Mouse (Mus musculus): ENCODE measurements around the gene Lst1.
A peak's percentile ranks its signal among the peaks of the same experiment; 100 is the strongest.
"Not testable (repeated sequence)": the region's sequence is repeated elsewhere in the genome, so short reads cannot be mapped to it uniquely, and the experiment has no call there.

The Lst1 gene

DNA sequence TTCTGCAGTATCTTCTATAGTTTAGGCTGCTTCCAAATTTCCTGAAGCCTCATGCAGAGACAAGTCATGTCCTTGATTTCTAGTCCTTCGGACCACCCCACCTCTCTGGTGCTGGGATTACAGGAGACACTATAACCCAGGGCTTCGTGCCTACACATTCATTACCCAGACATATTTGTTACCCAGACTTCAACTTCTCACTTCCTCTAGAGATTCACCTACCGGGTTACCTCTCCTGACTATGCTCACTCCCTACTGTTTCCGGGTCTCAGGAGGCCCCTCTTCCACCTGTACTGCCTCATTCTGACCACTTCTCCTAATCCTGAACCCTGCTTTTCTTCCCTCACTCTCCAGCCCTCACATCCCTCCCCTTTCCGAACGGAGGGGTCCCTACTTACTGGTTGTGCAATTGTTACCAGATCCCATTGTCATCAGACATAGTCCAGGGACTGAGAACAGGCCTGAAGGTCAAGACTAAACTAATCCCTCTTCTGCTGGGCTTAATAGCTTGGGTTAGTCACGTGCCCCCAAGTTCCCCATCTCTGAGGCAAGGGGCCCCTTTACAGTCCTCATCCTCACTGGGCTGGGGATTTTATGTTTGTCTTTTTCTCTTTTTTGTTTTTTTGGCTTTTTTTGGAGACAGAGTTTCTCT lies at the start of gene Lst1:
Gene Lst1 (minus strand): TSS at position 481 of the 652 bp plus-strand sequence.
- DNase-seq (ENCODE audit: low read depth, low spot score), result no peak

DNA sequence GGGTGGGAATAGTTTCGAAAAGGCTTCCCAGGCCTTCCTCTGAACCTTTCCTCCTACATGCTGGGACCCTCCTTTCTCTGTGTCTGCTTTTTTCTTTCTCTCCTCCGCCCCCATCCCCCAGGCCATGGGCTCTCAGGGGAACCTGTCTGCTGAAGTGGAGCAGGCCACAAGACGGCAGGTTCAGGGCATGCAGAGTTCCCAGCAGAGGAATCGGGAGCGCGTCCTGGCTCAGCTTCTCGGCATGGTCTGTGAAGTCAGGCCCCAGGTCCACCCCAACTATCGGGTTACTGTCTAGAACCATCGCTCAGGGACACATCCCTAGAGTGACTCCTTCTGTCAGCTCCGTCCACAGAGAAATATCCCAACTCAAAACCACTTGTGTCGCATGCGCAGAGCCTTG lies 49.3 kb upstream of the Lst1 start:
- no peak for DNase-seq (ENCODE audit: low read depth, low spot score)

DNA sequence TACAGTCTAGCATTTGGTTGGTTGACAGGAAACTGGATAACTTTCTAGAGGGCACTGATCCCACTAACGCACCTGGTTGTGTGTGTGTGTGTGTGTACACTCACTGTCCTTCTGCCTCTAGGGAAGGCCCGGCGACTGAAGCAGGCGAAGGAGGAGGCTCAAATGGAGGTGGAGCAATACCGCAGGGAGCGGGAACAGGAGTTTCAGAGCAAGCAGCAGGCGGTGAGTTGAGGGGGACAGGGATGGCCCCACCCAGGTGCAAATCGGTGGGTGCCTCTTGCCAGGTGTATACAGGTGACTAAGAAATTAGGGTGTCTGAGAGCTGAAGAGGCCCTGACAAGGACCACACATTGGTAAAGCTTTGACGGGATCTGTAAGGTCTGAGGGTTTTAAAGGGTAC lies 48.8 kb upstream of the Lst1 start:
- no peak for DNase-seq (ENCODE audit: low read depth, low spot score)

DNA sequence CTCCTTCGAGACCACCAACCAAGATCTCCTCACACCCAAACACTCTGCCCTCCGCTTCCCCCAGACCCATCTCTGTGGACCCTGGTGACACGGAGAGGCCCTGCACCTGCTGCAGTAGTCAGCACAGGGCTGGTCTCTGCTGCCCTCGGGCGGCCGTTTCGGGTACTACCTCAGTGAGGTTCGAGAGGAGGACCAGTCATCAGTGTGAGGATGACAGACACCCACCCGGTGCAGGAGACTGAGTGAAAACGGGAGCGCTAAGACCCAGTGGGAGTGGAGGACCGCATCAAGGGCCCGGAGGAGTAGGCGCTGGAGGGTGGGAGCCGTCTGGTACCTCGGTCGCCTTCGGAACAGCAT lies 48.1 kb upstream of the Lst1 start:
- peak; percentile 94 for DNase-seq (ENCODE audit: low read depth, low spot score)

DNA sequence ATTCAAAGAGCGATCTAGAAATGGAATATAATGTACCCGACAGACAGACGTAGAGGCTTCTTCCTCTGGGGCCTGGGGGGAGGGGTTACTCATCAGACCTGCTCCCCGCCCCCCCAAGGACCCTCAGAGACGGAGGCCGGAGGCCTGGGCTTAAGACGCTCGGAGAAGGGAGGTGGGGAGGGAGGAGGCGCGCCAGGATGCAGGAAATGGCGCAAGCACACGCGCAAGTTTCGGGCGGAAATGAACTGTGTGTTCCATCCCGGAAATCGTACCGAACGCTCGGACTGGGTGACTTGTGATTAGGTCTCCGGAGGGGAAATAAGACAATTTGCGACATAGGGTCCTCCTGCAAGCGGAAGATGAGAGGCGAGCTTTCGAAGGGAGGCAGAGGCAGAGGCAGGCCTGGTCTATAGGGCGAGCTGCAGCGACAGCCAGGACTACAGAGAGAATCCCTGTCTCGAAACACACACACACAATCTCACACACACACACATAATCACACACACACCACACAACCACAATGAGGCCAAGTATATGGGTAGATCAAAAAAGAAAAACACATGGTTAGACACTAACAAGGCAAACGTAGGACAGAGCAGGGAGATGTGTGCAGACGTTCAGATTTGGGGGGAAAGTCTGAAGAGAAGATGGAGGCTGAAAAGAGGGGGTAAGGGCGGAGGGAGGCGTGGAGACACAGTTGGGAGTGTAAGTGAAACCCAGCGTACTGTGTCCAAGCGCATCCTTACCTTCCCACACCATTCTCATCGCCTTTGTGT lies 47.6 kb upstream of the Lst1 start, which contains the start of gene Nfkbil1:
Gene Nfkbil1 (minus strand): TSS at position 179 of the 776 bp plus-strand sequence.
- peak; percentile 96 for DNase-seq (ENCODE audit: low read depth, low spot score)

DNA sequence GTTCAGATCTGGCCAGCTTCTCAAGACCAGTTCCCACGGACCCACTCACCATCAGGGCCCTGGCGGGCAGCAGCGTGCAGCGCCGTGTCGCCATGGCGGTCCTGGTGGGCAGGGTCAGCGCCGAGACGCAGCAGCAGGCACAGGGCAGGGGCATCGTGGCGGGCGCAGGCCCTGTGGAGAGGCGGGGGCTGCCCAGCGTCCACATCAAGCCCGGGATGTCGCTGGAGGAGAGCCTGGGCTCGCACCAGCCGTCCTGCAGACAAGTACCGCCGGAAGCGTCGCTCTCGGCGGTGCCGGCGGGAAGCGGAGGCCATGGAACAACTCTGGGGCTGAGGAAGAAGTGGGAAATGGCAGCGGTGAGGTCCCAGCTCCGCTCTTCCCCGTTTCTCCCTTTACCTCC lies 46.7 kb upstream of the Lst1 start:
- DNase-seq (ENCODE audit: low read depth, low spot score), result peak; percentile 55

DNA sequence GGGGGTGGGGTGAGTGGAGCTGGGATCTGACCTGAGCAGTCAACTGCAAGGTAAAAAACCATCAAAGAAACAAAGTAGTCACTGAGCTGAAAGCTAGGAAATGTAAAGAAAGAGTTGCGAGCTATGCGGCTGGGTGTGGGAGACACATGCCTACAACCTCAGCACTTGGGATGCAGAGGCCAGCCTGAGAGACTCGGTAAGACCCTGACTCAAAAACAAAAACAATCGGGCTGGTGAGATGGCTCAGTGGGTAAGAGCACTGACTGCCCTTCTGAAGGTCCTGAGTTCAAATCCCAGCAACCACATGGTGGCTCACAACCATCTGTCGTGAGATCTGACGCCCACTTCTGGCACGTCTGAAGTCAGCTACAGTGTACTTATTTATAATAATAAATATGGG lies 45.9 kb upstream of the Lst1 start:
- DNase-seq (ENCODE audit: low read depth, low spot score), result not testable (repeated sequence)

DNA sequence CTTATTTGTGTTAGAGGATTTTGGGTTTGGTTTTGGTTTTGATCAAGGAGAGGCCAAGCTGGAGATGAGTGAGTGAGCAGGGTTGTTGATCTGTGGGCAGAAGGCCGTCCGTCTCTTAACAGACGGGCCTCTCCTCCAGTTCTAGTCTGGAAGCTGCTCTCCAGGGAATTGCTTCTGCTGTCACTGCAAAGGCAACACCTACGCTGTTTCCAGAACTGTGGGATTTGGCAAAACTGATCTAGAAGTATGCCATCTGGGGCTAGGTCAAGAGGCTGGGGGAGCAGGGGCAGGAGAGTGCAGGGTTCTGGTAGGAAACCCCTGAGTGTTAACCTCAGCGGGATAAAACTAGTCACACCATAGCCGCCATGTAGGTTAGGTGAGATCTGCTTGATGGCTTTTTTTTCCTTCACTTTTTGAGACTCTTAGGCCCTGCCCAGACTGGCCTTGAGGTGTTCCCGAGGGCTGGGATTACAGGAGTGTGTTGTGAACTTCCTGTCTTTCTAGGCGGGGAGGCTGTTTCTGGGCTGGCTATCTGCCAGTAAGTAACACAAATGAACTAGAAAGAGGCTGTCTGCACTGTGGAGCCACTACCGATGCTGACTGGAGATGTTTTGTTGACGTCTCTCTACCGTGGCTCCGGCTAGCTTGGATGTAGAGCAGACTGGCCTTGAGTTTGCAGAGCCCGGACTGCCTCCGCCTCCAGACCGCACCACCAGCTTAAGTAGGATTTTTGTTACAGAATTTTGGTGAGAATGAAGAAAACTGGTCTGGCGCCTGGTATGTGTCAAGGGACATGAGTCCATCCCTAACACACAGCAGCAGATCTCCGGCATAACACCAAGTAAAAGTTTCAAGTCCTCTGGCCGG lies 45.1 kb upstream of the Lst1 start, which contains the start of gene Atp6v1g2:
Gene Atp6v1g2 (plus strand): TSS at position 547 of the 867 bp plus-strand sequence.
- DNase-seq (ENCODE audit: low read depth, low spot score), result no peak

DNA sequence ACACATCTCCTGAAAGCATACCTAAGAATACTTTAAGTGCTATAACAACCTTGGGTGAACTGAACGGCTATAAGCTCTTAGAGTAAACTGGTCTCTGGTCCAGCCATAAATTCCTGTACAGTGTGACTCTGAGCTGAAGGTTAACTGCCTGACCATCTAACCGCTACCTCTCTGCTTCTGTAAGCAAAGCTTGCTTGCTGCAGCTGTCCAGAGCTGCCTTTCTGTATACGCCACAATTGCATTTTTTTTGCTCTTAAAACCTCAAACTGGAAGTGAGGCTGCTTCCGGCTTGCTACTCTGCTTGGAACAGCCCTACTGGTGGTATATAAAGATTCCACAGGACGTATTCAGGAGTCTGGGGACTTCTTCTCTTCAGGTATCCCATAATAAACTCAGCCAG lies 44.4 kb upstream of the Lst1 start:
- no peak for DNase-seq (ENCODE audit: low read depth, low spot score)

DNA sequence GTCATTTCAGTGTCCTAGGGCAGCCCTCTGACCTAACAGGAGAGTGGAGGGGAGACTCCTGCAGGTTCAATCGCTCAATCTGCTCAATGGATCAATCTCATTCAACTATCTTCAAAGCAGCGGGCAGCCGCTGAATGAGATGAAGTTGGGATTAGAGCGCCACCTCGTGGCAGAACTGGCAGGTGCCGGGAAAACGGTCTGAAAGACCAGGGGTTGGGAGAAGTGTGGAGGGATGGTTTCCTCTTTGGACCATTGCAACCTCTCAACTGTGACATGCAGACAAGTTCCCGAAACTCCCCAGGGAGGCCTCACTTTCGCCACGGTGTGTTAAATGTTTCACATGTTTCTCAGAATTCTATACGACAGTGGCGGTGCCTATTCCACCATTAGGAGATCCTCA lies 43.8 kb upstream of the Lst1 start:
- peak; percentile 91 for DNase-seq (ENCODE audit: low read depth, low spot score)

DNA sequence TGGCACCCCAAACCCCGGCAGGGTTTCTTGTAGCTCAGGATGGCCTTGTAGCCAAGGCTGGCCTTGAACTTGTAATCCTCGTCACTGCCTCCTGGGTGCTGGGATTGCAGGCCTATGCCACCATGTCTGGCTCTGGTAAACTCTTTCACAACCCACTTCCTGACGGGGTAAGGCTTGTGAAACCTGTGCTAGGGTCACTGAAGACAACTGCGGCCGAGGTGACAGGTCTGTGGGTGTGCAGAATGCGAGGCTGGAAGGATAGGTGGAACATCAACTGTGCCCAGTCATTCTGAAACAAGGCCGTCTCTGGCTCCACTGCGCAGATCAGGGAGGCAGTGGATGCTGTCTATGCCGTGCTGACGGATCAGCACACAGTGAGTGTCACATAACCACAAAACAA lies 42.8 kb upstream of the Lst1 start:
- no peak for DNase-seq (ENCODE audit: low read depth, low spot score)

DNA sequence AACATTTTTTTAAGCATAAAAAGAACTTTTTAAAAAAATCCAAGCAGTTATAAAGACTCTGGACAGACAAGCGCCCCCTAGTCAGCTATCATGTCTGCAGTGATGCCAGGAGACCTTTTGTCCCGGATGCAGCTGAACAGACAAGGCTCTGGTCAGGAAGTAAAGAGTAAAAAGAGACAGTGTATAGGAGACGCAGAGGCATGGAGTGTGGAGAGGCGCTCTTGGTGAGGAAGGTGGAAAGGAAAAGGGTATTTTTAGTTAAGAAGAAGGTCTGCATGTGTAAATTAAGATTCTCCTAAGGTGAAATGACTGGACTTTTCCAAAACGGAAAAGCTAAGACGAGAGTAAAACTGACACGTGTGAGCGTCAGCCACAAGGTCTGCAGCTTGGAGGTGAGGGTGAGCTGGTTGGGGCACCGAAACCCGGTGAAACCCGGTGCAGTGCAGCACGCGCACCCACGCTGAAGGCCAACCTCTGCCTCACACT lies 38.4 kb upstream of the Lst1 start:
- DNase-seq (ENCODE audit: low read depth, low spot score), result no peak

DNA sequence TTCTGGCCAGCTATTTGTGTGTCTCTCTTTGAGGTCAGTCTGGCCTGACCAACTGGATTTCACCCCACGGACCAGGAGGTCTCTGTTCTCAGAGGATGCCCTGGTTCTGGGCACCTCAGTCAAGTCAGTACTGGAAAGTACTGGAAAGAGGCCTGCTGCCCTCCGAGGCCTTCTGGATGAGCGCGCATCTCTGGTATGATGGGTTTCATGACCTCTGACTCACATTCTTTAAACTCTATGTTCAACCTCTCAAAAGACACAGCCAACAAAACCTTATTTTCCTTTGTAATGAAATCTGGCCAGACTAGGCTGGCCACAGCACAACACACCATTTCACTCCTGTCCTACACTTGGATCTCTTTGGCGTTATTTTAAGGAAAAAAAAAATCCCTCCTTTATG lies 37.2 kb upstream of the Lst1 start:
- DNase-seq (ENCODE audit: low read depth, low spot score), result no peak

DNA sequence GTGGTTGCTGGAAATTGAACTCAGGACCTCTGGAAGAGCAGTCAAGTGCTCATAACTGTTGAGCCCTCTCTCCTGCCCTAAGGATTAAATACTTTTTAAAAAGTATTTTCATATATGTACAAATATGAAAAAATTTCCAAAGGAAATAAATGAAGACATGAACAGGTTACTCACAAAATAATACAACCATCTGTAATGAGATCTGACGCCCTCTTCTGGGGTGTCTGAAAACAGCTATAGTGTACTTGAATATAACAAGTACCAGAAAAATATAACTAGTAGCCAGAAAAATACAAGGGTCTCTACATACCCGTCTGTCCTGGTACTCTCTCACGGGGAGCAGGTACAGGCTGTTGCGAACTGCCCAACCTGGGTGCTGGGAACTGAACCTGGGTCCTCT lies 36.4 kb upstream of the Lst1 start:
- DNase-seq (ENCODE audit: low read depth, low spot score), result no peak

DNA sequence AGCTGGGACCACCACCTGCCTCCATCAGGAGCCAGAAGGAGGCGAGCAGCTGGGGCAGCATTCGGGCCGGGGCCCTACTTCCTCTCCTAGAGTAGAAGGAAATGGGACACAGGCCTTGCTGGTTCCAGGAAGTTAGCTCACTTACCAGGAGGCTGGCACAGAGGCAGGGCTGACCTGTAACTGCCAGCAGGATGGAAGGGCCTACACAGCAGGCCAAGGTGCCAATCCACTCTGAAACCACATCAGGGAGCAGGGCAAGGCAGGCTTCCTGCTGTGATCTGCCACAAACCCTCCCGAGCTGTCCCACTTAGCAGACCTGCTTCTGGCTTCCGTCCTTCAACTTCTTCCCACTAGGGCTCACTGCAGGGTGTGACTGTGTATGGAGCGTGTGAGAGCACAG lies 34.1 kb upstream of the Lst1 start:
- DNase-seq (ENCODE audit: low read depth, low spot score), result no peak

DNA sequence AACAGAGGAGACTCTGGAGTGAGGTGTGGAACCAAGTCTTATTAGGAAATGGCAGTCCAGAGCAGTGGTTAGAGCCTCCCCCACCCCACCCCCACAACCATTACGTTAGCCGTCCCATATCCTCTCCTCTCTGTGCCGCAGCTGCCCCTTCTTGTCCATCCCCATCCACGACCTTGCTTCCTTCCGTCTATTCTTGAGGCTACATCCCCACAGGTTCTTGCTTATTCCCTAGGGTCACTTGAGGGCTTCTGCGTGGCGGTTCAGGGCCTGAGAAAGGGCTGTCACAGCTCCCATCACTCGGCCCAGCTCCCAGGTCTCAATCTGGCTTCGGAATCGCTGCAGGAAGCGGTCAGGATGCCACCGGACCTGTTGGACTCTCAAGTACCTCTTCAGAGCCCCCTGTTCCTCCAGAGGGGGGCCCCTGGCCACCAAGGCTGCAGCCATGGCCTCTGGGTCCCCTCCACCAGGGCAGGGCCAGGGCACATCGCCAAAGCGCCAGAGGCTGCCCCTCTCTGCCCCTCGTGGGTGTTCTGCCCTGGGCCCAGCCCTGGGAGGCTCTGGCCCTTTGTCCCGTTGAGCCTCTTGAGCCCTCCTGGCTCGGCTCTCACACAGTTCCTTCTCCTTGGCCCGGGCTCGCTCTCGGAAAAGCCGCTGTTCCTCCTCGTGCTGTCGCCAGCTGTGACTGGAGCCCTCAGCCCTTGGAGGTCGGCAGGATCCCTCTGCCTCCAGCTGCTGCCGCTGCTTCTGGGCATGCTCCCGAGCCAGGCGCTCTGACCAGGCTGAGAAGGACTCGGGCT lies 32.1 kb upstream of the Lst1 start, which contains the start of gene Gm16181:
Gene Gm16181 (plus strand): TSS at position 679 of the 797 bp plus-strand sequence.
- peak; percentile 44 for DNase-seq (ENCODE audit: low read depth, low spot score)

DNA sequence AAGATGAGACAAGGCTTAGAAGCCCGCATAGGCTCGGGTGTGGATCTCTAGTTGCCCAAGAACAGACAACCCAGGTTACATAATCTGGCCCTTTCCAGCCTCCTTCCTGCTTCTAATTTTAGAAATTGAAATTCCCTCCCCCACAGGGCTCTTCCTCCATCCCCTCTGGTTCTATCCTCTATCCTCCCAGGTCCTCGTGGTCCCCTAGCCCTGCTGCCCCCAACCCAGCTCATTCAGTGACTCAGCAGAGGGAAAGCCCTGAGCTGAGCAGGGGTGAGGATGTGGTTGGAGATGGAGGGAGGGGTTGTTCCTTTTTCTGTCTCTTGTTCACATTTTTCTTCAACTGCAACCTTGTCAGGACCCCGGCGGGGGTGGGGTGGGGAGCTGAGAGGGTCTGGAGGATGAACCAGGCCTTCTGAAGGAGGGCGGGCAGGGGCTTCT lies 31.4 kb upstream of the Lst1 start:
- DNase-seq (ENCODE audit: low read depth, low spot score), result no peak

DNA sequence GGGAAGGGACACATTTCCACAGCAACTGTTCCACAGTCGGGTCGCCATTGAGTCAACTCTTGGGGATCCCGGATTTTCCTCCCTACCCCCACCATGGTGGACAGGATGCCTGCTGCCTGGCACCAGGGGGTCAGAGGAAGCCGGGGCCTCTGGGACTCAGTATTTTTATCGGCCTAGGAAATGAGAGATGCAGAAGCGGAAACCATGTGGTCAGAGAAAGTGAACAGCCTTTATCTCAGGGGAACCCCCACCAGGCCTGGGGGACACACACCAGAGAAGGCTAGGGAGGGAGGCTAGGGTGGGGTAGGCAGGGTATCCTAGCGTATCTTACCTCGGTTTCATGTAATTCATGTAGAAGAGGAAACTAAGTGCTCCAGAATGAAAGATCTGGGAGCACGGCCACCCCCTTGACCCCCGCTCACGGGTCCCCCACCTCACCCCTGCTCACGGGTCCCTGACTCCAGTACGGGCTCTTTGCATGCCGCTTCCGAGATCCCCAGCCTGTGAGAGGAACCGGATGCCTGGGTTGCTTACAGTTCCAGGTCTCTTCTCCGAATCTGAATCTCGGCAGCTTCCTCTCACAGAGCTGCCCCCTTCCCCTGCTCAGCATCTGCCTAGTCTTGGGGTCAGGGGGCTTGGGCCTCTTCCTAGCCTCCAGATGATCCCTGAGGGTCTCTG lies 30.4 kb upstream of the Lst1 start:
- no peak for DNase-seq (ENCODE audit: low read depth, low spot score)

DNA sequence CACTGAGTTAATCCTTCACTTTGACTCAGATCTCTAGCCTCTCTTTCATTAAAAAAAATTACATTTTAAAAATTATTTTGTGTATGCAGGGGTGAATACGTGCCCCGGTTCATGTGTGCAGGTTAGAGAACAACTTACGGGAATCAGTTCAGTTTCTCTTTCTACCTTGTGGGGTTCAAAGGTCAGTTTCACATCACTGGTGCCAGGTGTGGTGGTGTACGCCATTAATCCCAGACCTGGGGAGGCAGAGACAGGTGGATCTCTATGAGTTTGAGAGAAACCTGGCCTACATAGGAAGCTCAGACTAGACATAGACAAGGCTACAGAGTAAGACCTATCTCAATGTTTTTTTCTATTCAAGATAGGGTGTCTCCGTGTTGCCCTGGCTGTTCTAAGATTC lies 24.8 kb upstream of the Lst1 start:
- no peak for DNase-seq (ENCODE audit: low read depth, low spot score)

DNA sequence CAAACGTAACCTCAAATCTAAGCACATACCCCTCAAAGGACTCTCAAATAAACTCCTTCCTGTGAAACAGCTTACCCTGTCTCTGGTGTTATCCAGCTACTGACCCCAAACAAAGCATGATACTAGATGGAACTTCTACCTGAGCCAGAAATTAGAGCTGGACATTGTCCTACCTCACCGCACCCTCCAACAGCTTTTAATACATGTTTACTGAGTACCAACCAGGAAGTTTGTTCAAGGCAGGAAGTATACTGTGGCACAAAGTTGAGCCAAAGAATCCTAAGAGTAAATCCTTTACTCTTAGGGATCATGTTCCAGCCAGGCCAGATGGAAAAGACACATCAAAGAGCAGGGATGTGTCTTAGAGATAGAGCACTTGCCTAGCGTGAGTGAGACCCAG lies 22.4 kb upstream of the Lst1 start:
- DNase-seq (ENCODE audit: low read depth, low spot score), result no peak
